ENCODE assay signal across 8 mouse cellular contexts in the genomic region with DNA sequence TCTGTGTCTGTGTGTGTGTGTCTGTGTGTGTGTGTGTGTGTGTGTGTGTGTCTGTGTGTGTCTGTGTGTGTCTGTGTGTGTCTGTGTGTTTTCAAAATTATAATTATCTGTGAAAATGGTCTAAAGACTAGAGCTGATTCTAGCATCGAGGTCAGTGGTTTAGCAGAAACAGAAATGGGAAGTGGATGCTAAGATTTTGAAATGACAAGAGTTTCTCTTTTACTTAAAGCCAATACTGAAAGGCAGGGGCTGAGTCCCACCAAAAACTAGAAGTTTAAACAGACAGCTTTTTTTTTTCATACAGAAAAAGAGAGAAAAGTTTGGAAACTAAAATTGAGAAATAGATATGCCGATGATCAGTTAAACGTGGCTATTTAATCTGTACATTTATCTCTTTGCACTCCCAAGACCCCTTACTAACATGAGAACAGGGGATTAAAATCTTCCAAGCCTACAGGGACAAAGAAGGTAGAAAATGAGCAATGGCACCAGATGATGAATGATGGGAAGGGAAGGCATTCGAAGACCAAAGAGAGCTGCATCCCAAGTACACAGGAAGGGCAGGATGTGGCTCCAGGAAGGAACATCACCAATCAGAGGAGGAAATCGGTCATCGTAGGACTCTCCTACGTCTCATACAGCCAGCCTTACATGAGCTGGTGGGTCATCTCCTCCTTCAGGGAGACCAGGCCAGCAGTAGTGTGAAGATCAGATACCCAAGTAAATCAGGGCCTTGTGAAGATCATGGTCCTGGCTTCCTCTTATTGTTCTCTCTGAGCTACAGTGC.
"Had no signal": no experiment of that assay in that cellular context is flagged by ENCODE, and none has a peak within 500 bp of the region (broad histone marks: within the 10 kb centered on the region; RNA-seq: fewer than 3 reads in every experiment).

No protein-coding gene starts in this region.

- ATAC-seq: hindbrain, postnatal 0 days; midbrain, embryonic 15.5 days had no signal

- H3K27me3 ChIP-seq: limb, embryonic 13.5 days; midbrain, embryonic 15.5 days had no signal

- H3K27ac ChIP-seq: hindbrain, postnatal 0 days; limb, embryonic 13.5 days; liver, embryonic 14.5 days; midbrain, embryonic 15.5 days; neural tube, embryonic 12.5 days; stomach, postnatal 0 days had no signal

- H3K9me3 ChIP-seq: limb, embryonic 13.5 days; midbrain, embryonic 15.5 days had no signal

- H3K4me3 ChIP-seq: limb, embryonic 13.5 days; midbrain, embryonic 15.5 days; neural tube, embryonic 12.5 days had no signal

- H3K4me2 ChIP-seq: limb, embryonic 13.5 days; midbrain, embryonic 11.5 days; midbrain, embryonic 15.5 days; neural tube, embryonic 12.5 days had no signal

- H3K9ac ChIP-seq: limb, embryonic 13.5 days; liver, embryonic 14.5 days; midbrain, embryonic 15.5 days; neural tube, embryonic 12.5 days had no signal

- DNase-seq: lung, adult 18-20 months had no signal

- H3K4me1 ChIP-seq: midbrain, embryonic 15.5 days; neural tube, embryonic 12.5 days had no signal

- H3K36me3 ChIP-seq: limb, embryonic 13.5 days; midbrain, embryonic 15.5 days; neural tube, embryonic 12.5 days had no signal
